Mouse (Mus musculus): Measurements from ENCODE around the gene Arid4a. TPM values are rescaled to one million over a fixed set of nuclear protein-coding genes. Genes with fewer than 3 reads are reported as not detected.
"Not testable (repeated sequence)": the region's sequence is repeated elsewhere in the genome, so short reads cannot be mapped to it uniquely, and the experiment has no call there.

Gene Arid4a
- total RNA-seq, 2 experiments from 2014 or later = 18.6 to 20.3 TPM

GRCm38 (mm10) chr12:71014845-71015362 is 886 bp upstream of the Arid4a start:
- DNase-seq (ENCODE audit: low spot score in 2 of 2) = peak in 1 of 2 experiments; percentile 30

DNA sequence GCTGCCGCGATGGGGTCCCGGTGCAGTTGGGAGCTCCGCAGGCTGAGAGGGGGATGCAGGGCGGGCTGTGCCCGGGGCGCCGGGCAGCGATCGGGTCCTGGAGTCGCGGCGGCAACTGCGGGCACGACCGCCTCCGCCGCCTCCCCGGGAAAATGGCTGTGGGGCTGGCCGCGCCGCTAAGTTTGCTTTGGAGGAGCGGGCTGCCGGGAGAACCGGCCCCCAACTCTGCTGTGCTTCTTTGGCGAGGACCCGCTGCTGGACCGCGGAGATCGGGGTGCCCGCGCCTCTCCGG is 367 bp downstream of the Arid4a start:
- DNase-seq (ENCODE audit: low spot score in 2 of 2) = no peak

GRCm38 (mm10) chr12:71016503-71017241 is 882 bp downstream of the Arid4a start:
- peak; percentile 62 to 68 for DNase-seq (ENCODE audit: low spot score in 2 of 2)

DNA sequence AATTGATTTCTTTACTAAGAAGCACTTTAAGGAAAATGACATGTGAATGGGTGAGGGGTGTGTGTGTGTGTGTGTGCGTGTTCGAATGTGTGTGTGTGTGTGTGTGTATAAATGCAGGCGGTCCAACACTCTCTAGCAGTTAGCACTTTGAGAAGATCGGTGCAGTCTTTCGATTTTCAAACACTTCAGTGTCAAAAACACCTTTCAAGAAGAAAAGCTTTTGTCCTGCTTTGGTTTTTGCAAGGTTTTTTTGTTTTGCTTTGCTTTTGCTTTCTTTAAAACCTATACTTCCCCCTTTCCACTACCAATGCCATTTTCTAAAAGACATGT is 1.4 kb downstream of the Arid4a start:
- DNase-seq (ENCODE audit: low spot score in 2 of 2) = no peak

GRCm38 (mm10) chr12:71017827-71018226 is 2.0 kb downstream of the Arid4a start:
- no peak for DNase-seq (ENCODE audit: low spot score in 2 of 2)

- DNase-seq (ENCODE audit: low spot score in 2 of 2) = no peak
These were observed 3.4 kb downstream of the Arid4a start for GRCm38 (mm10) chr12:71019211-71019610.

GRCm38 (mm10) chr12:71024411-71024810 is 8.6 kb downstream of the Arid4a start:
- no peak for DNase-seq (ENCODE audit: low spot score in 2 of 2)

- not testable (repeated sequence) for DNase-seq (ENCODE audit: low spot score in 2 of 2)
These were observed 12.5 kb downstream of the Arid4a start for GRCm38 (mm10) chr12:71028265-71028664.

DNA sequence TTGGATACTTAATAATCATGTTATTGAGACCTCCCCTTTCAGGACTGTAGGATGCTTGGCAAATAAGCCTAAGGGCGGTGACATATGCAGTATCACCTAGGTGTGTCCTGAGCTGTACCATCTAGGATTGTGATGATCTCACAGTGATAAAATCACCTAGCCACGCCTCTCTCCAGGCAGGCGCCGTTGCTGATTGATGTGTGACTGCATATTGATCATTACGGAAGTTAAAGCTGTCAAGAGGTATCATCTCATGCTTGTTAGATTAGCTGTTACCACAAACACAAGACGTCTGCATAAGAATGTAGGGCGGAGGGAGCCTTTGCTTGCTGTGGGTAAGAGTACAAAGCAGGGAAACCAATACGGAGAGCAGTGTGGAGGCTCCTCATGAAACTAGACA is 14.5 kb downstream of the Arid4a start:
- DNase-seq (ENCODE audit: low spot score in 2 of 2) = no peak

DNA sequence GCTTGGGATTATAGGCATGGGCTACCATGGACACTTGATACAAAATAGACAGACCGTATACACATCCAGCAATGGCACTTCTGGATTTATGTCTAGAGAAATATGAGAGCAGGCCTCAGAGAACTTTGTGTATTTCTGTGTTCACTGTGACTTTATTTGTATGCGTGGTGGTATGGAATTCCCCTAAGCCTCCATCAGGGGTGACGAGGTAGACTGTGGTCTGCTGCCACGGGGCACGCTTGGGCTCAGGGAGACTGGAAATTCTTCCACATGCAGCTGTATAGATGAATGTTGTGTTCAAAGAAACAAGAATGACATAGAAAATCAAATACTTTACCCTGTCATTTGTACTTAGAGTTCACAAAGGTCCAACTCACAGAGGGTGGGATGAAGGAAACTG is 14.9 kb downstream of the Arid4a start:
- no peak for DNase-seq (ENCODE audit: low spot score in 2 of 2)

DNA sequence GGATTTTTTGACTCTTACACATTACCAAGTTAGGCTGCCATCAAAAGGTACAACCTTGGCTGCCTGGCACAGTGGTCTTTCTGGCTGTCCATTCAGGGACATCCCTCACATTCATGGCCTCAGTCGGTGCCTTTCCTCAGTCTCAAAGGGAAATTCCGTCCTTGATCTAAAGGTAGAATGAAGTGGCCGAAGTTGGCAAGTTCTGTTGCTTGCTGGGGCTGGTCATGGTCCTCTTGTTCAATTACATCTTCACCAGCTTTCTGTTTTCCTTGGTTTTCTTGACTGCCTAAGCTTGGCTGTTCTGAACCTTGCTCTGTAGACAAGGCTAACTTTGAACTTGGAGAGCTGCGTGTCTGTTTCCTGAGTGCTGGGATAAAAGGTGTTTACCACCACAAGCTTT is 20.0 kb downstream of the Arid4a start:
- no peak for DNase-seq (ENCODE audit: low spot score in 2 of 2)

GRCm38 (mm10) chr12:71036729-71037404 is 21.1 kb downstream of the Arid4a start:
- DNase-seq (ENCODE audit: low spot score in 2 of 2) = no peak

- DNase-seq (ENCODE audit: low spot score in 2 of 2) = no peak
These were observed 24.7 kb downstream of the Arid4a start for GRCm38 (mm10) chr12:71040462-71040861.

- DNase-seq (ENCODE audit: low spot score in 2 of 2) = no peak
These were observed 26.7 kb downstream of the Arid4a start for GRCm38 (mm10) chr12:71042451-71042850.

- no peak for DNase-seq (ENCODE audit: low spot score in 2 of 2)
These were observed 27.8 kb downstream of the Arid4a start for GRCm38 (mm10) chr12:71043571-71043970.

- DNase-seq (ENCODE audit: low spot score in 2 of 2) = no peak
These were observed 28.7 kb downstream of the Arid4a start for GRCm38 (mm10) chr12:71044488-71044887.

DNA sequence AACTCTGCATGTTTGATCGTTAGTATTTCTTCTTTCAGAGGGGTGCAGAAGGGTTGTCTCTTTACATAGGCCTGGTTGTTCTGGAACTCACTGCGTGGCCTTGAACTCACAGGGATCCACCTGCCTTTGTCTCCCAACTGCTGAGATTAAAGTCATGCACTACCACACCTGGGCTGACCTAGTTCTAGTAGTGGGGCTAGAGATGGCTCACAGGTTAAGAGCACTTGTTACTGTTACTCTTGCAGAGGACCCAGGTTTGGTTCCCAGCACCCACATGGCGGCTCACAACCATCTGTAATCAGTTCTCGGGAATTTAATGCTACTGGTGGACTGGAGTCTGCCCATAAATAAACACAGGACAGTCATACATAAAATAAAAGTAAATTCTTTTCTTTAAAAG is 30.7 kb downstream of the Arid4a start:
- no peak for DNase-seq (ENCODE audit: low spot score in 2 of 2)

DNA sequence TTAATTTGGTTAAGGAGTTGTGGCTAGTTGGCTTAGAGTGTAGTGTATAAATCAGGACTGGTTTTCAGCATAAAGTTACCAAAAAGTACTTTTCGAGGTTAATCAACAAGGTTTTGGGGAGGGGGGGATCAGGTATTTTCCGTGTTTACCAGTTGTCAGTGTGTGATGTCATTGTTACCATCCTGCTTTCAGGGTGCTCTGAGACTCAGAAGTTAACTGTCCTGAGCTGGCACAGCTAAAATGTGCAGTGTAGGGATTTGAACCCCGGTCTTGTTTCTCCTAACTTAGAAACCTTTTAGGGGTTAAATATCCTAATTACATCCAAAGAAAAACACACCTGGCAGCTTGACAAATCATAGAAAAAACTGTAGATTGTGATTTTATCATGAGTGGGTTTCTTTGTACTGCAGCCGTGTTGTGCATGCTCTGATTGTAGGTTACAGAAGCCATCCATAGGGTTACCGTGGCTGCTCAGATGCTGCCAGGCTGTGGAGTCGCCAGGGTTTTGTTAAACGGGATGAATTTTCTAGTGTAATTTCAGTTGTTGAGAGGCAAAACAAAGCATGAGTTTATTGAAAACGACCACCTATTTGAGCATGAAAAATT is 31.8 kb downstream of the Arid4a start:
- no peak for DNase-seq (ENCODE audit: low spot score in 2 of 2)

- DNase-seq (ENCODE audit: low spot score in 2 of 2) = peak; percentile 89 to 92
These were observed 32.3 kb downstream of the Arid4a start for GRCm38 (mm10) chr12:71048117-71048516.

DNA sequence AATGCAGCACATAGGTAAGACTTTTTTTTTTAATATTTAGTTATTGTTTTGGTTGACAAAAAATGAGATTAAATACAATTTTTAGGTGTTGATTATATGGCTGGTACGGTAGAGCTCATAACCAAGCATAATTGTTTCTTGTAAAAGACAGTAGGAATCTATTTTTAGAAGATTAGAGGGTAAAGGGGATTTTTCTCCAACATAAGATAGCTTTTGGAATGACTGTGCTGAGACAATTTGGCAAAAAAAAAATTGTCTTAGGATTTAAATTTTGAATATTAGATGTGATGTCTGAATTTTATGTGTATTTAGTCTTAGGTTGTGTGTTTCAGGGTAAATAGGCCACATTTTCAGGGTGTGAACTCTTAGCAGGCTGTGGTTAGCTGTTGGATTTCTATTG is 32.8 kb downstream of the Arid4a start:
- no peak for DNase-seq (ENCODE audit: low spot score in 2 of 2)

DNA sequence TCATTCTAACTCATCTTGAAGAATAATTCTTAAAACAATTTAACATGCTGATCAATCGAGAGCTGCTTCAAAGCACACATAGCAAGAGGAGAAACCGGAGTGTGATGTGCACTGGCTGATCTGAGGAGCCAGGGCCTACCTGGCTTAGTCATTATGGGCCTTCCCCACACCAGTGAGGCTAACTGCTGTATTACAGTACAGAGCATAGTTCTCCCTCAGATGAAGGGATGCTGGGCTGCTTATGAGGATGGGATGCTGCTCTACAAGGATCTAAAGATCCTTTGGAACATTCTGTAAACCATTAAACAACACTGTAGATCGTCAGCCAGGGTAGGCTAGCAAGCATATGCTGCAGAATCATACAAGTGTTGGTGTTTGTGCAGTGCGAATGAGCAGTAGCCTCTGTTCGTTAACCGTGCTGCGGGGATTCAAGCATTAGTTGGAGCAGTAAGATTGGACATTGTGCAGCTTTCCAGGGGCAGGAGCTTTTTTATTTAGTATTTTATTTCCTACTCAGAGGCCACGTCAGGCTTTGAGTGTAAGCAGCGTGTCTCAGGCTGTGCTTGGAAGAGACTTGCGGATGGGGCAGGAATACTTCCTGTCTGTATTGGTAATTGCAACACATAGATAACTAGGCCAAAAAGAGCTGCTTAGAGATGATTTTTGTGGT is 33.9 kb downstream of the Arid4a start:
- no peak for DNase-seq (ENCODE audit: low spot score in 2 of 2)

DNA sequence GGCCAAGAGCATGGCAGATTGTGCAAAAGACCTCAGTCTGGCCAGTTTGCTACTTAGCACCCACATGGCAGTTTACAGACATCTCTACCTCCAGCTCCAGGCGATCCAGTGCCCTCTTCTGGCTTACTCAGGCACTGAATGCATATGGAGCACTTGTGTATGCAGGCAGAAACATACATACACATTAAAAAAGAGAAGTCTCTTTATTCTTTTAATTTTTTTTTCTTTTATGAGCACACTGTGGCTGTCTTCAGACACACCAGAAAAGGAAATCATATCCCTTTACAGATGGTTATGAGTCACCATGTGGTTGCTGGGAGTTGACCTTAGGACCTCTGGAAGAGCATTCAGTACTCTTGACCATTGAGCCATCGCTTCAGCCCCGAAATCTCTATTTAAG is 35.3 kb downstream of the Arid4a start:
- DNase-seq (ENCODE audit: low spot score in 2 of 2) = no peak
